ENCODE assay signal across 17 mouse cellular contexts in genomic region chr12:86475994-86476393, GRCm38 (mm10).
A peak's percentile ranks its signal among the peaks of the same experiment; 100 is the strongest.
DNase-seq lines count a peak whose midpoint lies in the region; ATAC-seq and TF ChIP-seq lines count a peak whose summit lies in the region.
"Had no signal": no experiment of that assay in that cellular context is flagged by ENCODE, and none has a peak within 500 bp of the region (broad histone marks: within the 10 kb centered on the region; RNA-seq: fewer than 3 reads in every experiment).

No protein-coding gene starts in this region.

- H3K79me2 ChIP-seq in heart, adult 2 months (replicated peaks; ENCODE audit: control insufficient read depth, insufficient read depth, low read length), result no peaks in the 10 kb centered on the region
- H3K79me2 ChIP-seq in liver, adult 2 months (ENCODE audit: control insufficient read depth, insufficient read depth, low read length), result no peaks in the 10 kb centered on the region

- H3K4me3 ChIP-seq in heart, adult 2 months, result no peak overlapping the region
- H3K4me3 ChIP-seq in liver, adult 2 months (ENCODE audit: insufficient read depth, low read depth, low read length), result no peak overlapping the region
- H3K4me3 ChIP-seq in liver, postnatal 0 days (ENCODE audit: low read depth, low read length), result no peak overlapping the region
- peak overlapping the region; percentile 23 for H3K4me3 ChIP-seq in ES-Bruce4 (ENCODE audit: low read depth, low read length)
- H3K4me3 ChIP-seq: forebrain, embryonic 15.5 days; hindbrain, embryonic 13.5 days had no signal

- H3K27ac ChIP-seq in heart, adult 2 months, result no peak overlapping the region
- H3K27ac ChIP-seq in liver, adult 2 months (replicated peaks; ENCODE audit: insufficient read depth, low read depth, low read length), result 0 out of 2 replicates have a peak overlapping the region, but pooled peaks have one; percentile 48
- no peak overlapping the region for H3K27ac ChIP-seq in liver, postnatal 0 days (ENCODE audit: low read depth)
- H3K27ac ChIP-seq in ES-Bruce4 (ENCODE audit: insufficient read depth, low read length), result peak overlapping the region; percentile 85
- H3K27ac ChIP-seq: forebrain, embryonic 15.5 days; hindbrain, embryonic 13.5 days had no signal

- TF ChIP-seq EP300 in heart, adult 2 months (IDR thresholded peaks at IDR 0.05; ENCODE audit: insufficient read depth, low read depth, low read length), result no peak
- TF ChIP-seq EP300 in liver, postnatal 0 days (IDR thresholded peaks at IDR 0.05; ENCODE audit: low read depth), result no peak
- TF ChIP-seq EP300 in ES-Bruce4 (IDR thresholded peaks at IDR 0.05; ENCODE audit: insufficient read depth, low read depth, low read length), result no peak

- H3K9ac ChIP-seq in heart, adult 2 months (ENCODE audit: low read depth, low read length), result no peak overlapping the region
- no peak overlapping the region for H3K9ac ChIP-seq in liver, adult 2 months (ENCODE audit: low read depth, low read length)
- no peak overlapping the region for H3K9ac ChIP-seq in liver, postnatal 0 days (replicated peaks)
- H3K9ac ChIP-seq in ES-Bruce4 (ENCODE audit: low read depth, poor library complexity, severe bottlenecking), result peak overlapping the region; percentile 79
- H3K9ac ChIP-seq: forebrain, embryonic 15.5 days; hindbrain, embryonic 13.5 days had no signal

- no peaks in the 10 kb centered on the region for H3K27me3 ChIP-seq in heart, adult 2 months (ENCODE audit: control insufficient read depth, insufficient read depth, low read length)
- H3K27me3 ChIP-seq in liver, adult 2 months (ENCODE audit: control insufficient read depth, insufficient read depth, low read length), result no peaks in the 10 kb centered on the region
- no peaks in the 10 kb centered on the region for H3K27me3 ChIP-seq in liver, postnatal 0 days (ENCODE audit: insufficient read depth, low read length)
- no peaks in the 10 kb centered on the region for H3K27me3 ChIP-seq in ES-Bruce4 (ENCODE audit: control insufficient read depth, insufficient read depth, low read length, poor library complexity, severe bottlenecking)
- H3K27me3 ChIP-seq: forebrain, embryonic 15.5 days; hindbrain, embryonic 13.5 days had no signal

- peak; percentile 8 to 15 for DNase-seq in heart, postnatal 10 days
- no peak for DNase-seq in heart, adult 2 months
- peak; percentile 8 for DNase-seq in liver, adult 2 months (ENCODE audit: extremely low read depth, low read depth, low spot score)
- no peak for DNase-seq in liver, postnatal 0 days
- peak; percentile 19 for DNase-seq in NIH3T3 (ENCODE audit: low read depth)
- DNase-seq in layer of hippocampus, postnatal 36 days, result no peak
- DNase-seq: adrenal gland, postnatal 25 days; cerebellum, adult 8-10 months; cerebellum, postnatal 36 days; embryo, embryonic 11 days; kidney, adult 18-20 months; left cerebral cortex, postnatal 4 days; liver had no signal

- 37% methylated on average over 7 of the region's 7 CpGs for WGBS in heart, adult 2 months
- WGBS in liver, adult 2 months, result 54% methylated on average over 7 of the region's 7 CpGs
- 50% methylated on average over 7 of the region's 7 CpGs for WGBS in liver, postnatal 0 days (ENCODE audit: insufficient replicate concordance)

- TF ChIP-seq POLR2A in heart, adult 2 months (IDR thresholded peaks at IDR 0.05; ENCODE audit: insufficient read depth, low read depth, low read length), result no peak
- TF ChIP-seq POLR2A in liver, adult 2 months (IDR thresholded peaks at IDR 0.05; ENCODE audit: extremely low read depth, insufficient read depth, low read length), result no peak
- TF ChIP-seq POLR2A in ES-Bruce4 (IDR thresholded peaks at IDR 0.05; ENCODE audit: insufficient read depth, low read length), result no peak

- ATAC-seq in liver, postnatal 0 days, result no peak
- ATAC-seq: forebrain, embryonic 15.5 days had no signal

- no peaks in the 10 kb centered on the region for H3K36me3 ChIP-seq in heart, adult 2 months (ENCODE audit: control insufficient read depth, insufficient read depth, low read length)
- H3K36me3 ChIP-seq in liver, adult 2 months (ENCODE audit: control insufficient read depth, insufficient read depth, low read length), result no peaks in the 10 kb centered on the region
- no peaks in the 10 kb centered on the region for H3K36me3 ChIP-seq in liver, postnatal 0 days (replicated peaks; ENCODE audit: insufficient read depth, low read length)
- H3K36me3 ChIP-seq in ES-Bruce4 (ENCODE audit: control insufficient read depth, insufficient read depth, low read length, poor library complexity, severe bottlenecking), result peaks cover 70% of the 10 kb centered on the region
- H3K36me3 ChIP-seq: forebrain, embryonic 15.5 days; hindbrain, embryonic 13.5 days had no signal

- TF ChIP-seq CTCF in heart, adult 2 months (IDR thresholded peaks at IDR 0.05), result no peak
- TF ChIP-seq CTCF in liver, adult 2 months (IDR thresholded peaks at IDR 0.05; ENCODE audit: low read depth, low read length), result no peak
- no peak for TF ChIP-seq CTCF in liver, postnatal 0 days (IDR thresholded peaks at IDR 0.05; ENCODE audit: low read depth)
- TF ChIP-seq CTCF in ES-Bruce4 (IDR thresholded peaks at IDR 0.05; ENCODE audit: low read depth, low read length), result no peak

- no peak overlapping the region for H3K4me2 ChIP-seq in liver, postnatal 0 days (ENCODE audit: low read depth, low read length)
- H3K4me2 ChIP-seq: forebrain, embryonic 15.5 days; hindbrain, embryonic 13.5 days; midbrain, embryonic 11.5 days had no signal

- no peaks in the 10 kb centered on the region for H3K9me3 ChIP-seq in liver, postnatal 0 days (ENCODE audit: low read length)
- H3K9me3 ChIP-seq in ES-Bruce4 (replicated peaks; ENCODE audit: control insufficient read depth, insufficient read depth, low read length, poor library complexity, severe bottlenecking), result no peaks in the 10 kb centered on the region
- H3K9me3 ChIP-seq: forebrain, embryonic 15.5 days; hindbrain, embryonic 13.5 days had no signal

- intact Hi-C loops in heart, postnatal 10 days (cut with DNase I), result no loop called here
- intact Hi-C loops in heart, adult 2 months (cut with DNase I), result loop anchor here (10.0 kb wide), 1 partner anchor 59 kb away; no protein-coding TSS in a partner anchor

- no peaks in the 10 kb centered on the region for H3K4me1 ChIP-seq in heart, adult 2 months (ENCODE audit: control insufficient read depth, insufficient read depth, low read length)
- H3K4me1 ChIP-seq in liver, adult 2 months (ENCODE audit: control insufficient read depth, insufficient read depth, low read length), result peaks cover 4% of the 10 kb centered on the region; the same call in 1 of the 2 replicates
- no peaks in the 10 kb centered on the region for H3K4me1 ChIP-seq in liver, postnatal 0 days (ENCODE audit: insufficient read depth)
- no peaks in the 10 kb centered on the region for H3K4me1 ChIP-seq in ES-Bruce4 (ENCODE audit: control insufficient read depth, insufficient read depth, low read length)
- H3K4me1 ChIP-seq: forebrain, embryonic 15.5 days; hindbrain, embryonic 13.5 days had no signal

Comparison
In these comparisons a context has a peak if more than half of its experiments do, and no peak if none do; other contexts are left out.
1. DNase-seq: peak in heart, postnatal 10 days (2 of 2), liver, adult 2 months (single experiment) and NIH3T3 (single experiment); none in heart, adult 2 months (0 of 2), liver, postnatal 0 days (single experiment) and layer of hippocampus, postnatal 36 days (0 of 2).
2. H3K27ac ChIP-seq: peak in liver, adult 2 months (single experiment) and ES-Bruce4 (single experiment); none in heart, adult 2 months (single experiment) and liver, postnatal 0 days (single experiment).